Mouse (Mus musculus): ENCODE measurements around the gene Lrfn4. TPM values are rescaled to one million over a fixed set of nuclear protein-coding genes. Genes with fewer than 3 reads are reported as not detected.
A peak's percentile ranks its signal among the peaks of the same experiment; 100 is the strongest.

Gene Lrfn4
- total and polyA plus RNA-seq, 2 experiments from 2014 or later = 1.7 to 45.8 TPM

GRCm38 (mm10) chr19:4623419-4623818 lies 8.0 kb upstream of the Lrfn4 start:
- Histone ChIP-seq H3K4me3 (ENCODE audit: low read depth, low read length) (no peak overlapping the region), H3K27ac (ENCODE audit: low read depth) (no peak overlapping the region), H3K36me3 (replicated peaks; ENCODE audit: control insufficient read depth, insufficient read depth, low read length) (peaks cover 32% of the 10 kb centered on the region), H3K9me3 (replicated peaks; ENCODE audit: control insufficient read depth, low read length) (no peaks in the 10 kb centered on the region), H3K9ac (replicated peaks; ENCODE audit: low read depth, low read length) (no peak overlapping the region), H3K4me2 (ENCODE audit: low read depth, low read length) (no peak overlapping the region), H3K27me3 (ENCODE audit: control insufficient read depth, insufficient read depth, low read length) (no peaks in the 10 kb centered on the region), H3K4me1 (ENCODE audit: control insufficient read depth, insufficient read depth) (peaks cover 14% of the 10 kb centered on the region)
- WGBS = 94% methylated on average over 9 of the region's 9 CpGs
- TF ChIP-seq EP300 (IDR thresholded peaks at IDR 0.05; ENCODE audit: low read depth) (no peak), CTCF (IDR thresholded peaks at IDR 0.05; ENCODE audit: low read depth) (no peak)
- DNase-seq (ENCODE audit: low spot score) (no peak), ATAC-seq (ENCODE audit: insufficient read depth, low read depth) (no peak)

- H3K4me2 ChIP-seq (ENCODE audit: low read depth, low read length) = no peak overlapping the region
- no peak for DNase-seq (ENCODE audit: low spot score)
- peaks cover 32% of the 10 kb centered on the region for H3K36me3 ChIP-seq (replicated peaks; ENCODE audit: control insufficient read depth, insufficient read depth, low read length)
- no peak overlapping the region for H3K27ac ChIP-seq (ENCODE audit: low read depth)
- TF ChIP-seq CTCF (IDR thresholded peaks at IDR 0.05; ENCODE audit: low read depth) (no peak), EP300 (IDR thresholded peaks at IDR 0.05; ENCODE audit: low read depth) (no peak)
- WGBS = 88% methylated on average over 5 of the region's 5 CpGs
- ATAC-seq (ENCODE audit: insufficient read depth, low read depth) = no peak
- peaks cover 14% of the 10 kb centered on the region for H3K4me1 ChIP-seq (ENCODE audit: control insufficient read depth, insufficient read depth)
- no peaks in the 10 kb centered on the region for H3K9me3 ChIP-seq (replicated peaks; ENCODE audit: control insufficient read depth, low read length)
- no peak overlapping the region for H3K4me3 ChIP-seq (ENCODE audit: low read depth, low read length)
- no peak overlapping the region for H3K9ac ChIP-seq (replicated peaks; ENCODE audit: low read depth, low read length)
- H3K27me3 ChIP-seq (ENCODE audit: control insufficient read depth, insufficient read depth, low read length) = no peaks in the 10 kb centered on the region
Measured at GRCm38 (mm10) chr19:4622780-4623179, 7.3 kb upstream of the Lrfn4 start.

GRCm38 (mm10) chr19:4620721-4621120 lies 5.3 kb upstream of the Lrfn4 start:
- DNase-seq (ENCODE audit: low spot score) (no peak), ATAC-seq (ENCODE audit: insufficient read depth, low read depth) (no peak)
- no peak overlapping the region for H3K27ac ChIP-seq (ENCODE audit: low read depth)
- peaks cover 5% of the 10 kb centered on the region; the same call in 1 of the 2 replicates for H3K4me1 ChIP-seq (ENCODE audit: control insufficient read depth, insufficient read depth)
- no peaks in the 10 kb centered on the region for H3K9me3 ChIP-seq (replicated peaks; ENCODE audit: control insufficient read depth, low read length)
- no peak overlapping the region for H3K4me3 ChIP-seq (ENCODE audit: low read depth, low read length)
- TF ChIP-seq CTCF (IDR thresholded peaks at IDR 0.05; ENCODE audit: low read depth) (no peak), EP300 (IDR thresholded peaks at IDR 0.05; ENCODE audit: low read depth) (no peak)
- peaks cover 32% of the 10 kb centered on the region for H3K36me3 ChIP-seq (replicated peaks; ENCODE audit: control insufficient read depth, insufficient read depth, low read length)
- no peaks in the 10 kb centered on the region for H3K27me3 ChIP-seq (ENCODE audit: control insufficient read depth, insufficient read depth, low read length)
- WGBS = 87% methylated on average over 7 of the region's 7 CpGs
- no peak overlapping the region for H3K9ac ChIP-seq (replicated peaks; ENCODE audit: low read depth, low read length)
- no peak overlapping the region for H3K4me2 ChIP-seq (ENCODE audit: low read depth, low read length)

- Histone ChIP-seq H3K9me3 (replicated peaks; ENCODE audit: control insufficient read depth, low read length) (no peaks in the 10 kb centered on the region), H3K4me3 (ENCODE audit: low read depth, low read length) (no peak overlapping the region), H3K4me1 (ENCODE audit: control insufficient read depth, insufficient read depth) (peaks cover 4% of the 10 kb centered on the region; the same call in 1 of the 2 replicates), H3K9ac (replicated peaks; ENCODE audit: low read depth, low read length) (no peak overlapping the region), H3K36me3 (replicated peaks; ENCODE audit: control insufficient read depth, insufficient read depth, low read length) (peaks cover 32% of the 10 kb centered on the region), H3K4me2 (ENCODE audit: low read depth, low read length) (no peak overlapping the region), H3K27ac (ENCODE audit: low read depth) (no peak overlapping the region), H3K27me3 (ENCODE audit: control insufficient read depth, insufficient read depth, low read length) (no peaks in the 10 kb centered on the region)
- DNase-seq (ENCODE audit: low spot score) (no peak), ATAC-seq (ENCODE audit: insufficient read depth, low read depth) (no peak)
- WGBS = 75% methylated on average over 10 of the region's 10 CpGs
- TF ChIP-seq CTCF (IDR thresholded peaks at IDR 0.05; ENCODE audit: low read depth) = no peak
- no peak for TF ChIP-seq EP300 (IDR thresholded peaks at IDR 0.05; ENCODE audit: low read depth)
Measured at GRCm38 (mm10) chr19:4619461-4619860, 4.0 kb upstream of the Lrfn4 start.

- DNase-seq (ENCODE audit: low spot score) = no peak
Measured at GRCm38 (mm10) chr19:4618183-4618582, 2.7 kb upstream of the Lrfn4 start.

GRCm38 (mm10) chr19:4616546-4616945 lies 1.1 kb upstream of the Lrfn4 start:
- H3K4me1 ChIP-seq (ENCODE audit: control insufficient read depth, insufficient read depth) = peaks cover 6% of the 10 kb centered on the region; the same call in 1 of the 2 replicates
- 29% methylated on average over 4 of the region's 4 CpGs for WGBS
- H3K9me3 ChIP-seq (replicated peaks; ENCODE audit: control insufficient read depth, low read length) = no peaks in the 10 kb centered on the region
- H3K4me3 ChIP-seq (ENCODE audit: low read depth, low read length) = no peak overlapping the region
- DNase-seq (ENCODE audit: low spot score) (no peak), ATAC-seq (ENCODE audit: insufficient read depth, low read depth) (no peak)
- no peak for TF ChIP-seq CTCF (IDR thresholded peaks at IDR 0.05; ENCODE audit: low read depth)
- TF ChIP-seq EP300 (IDR thresholded peaks at IDR 0.05; ENCODE audit: low read depth) = no peak
- H3K4me2 ChIP-seq (ENCODE audit: low read depth, low read length) = no peak overlapping the region
- no peak overlapping the region for H3K9ac ChIP-seq (replicated peaks; ENCODE audit: low read depth, low read length)
- peaks cover 22% of the 10 kb centered on the region for H3K36me3 ChIP-seq (replicated peaks; ENCODE audit: control insufficient read depth, insufficient read depth, low read length)
- no peaks in the 10 kb centered on the region for H3K27me3 ChIP-seq (ENCODE audit: control insufficient read depth, insufficient read depth, low read length)
- no peak overlapping the region; the same call in 1 of the 2 replicates for H3K27ac ChIP-seq (ENCODE audit: low read depth)

More at GRCm38 (mm10) chr19:4618183-4618582, 2.7 kb upstream of the Lrfn4 start:
- Histone ChIP-seq H3K4me3 (ENCODE audit: low read depth, low read length) (no peak overlapping the region), H3K4me1 (ENCODE audit: control insufficient read depth, insufficient read depth) (peaks cover 6% of the 10 kb centered on the region; the same call in 1 of the 2 replicates), H3K9me3 (replicated peaks; ENCODE audit: control insufficient read depth, low read length) (no peaks in the 10 kb centered on the region), H3K27me3 (ENCODE audit: control insufficient read depth, insufficient read depth, low read length) (no peaks in the 10 kb centered on the region), H3K36me3 (replicated peaks; ENCODE audit: control insufficient read depth, insufficient read depth, low read length) (peaks cover 24% of the 10 kb centered on the region), H3K9ac (replicated peaks; ENCODE audit: low read depth, low read length) (no peak overlapping the region), H3K4me2 (ENCODE audit: low read depth, low read length) (no peak overlapping the region), H3K27ac (ENCODE audit: low read depth) (no peak overlapping the region)
- TF ChIP-seq CTCF (IDR thresholded peaks at IDR 0.05; ENCODE audit: low read depth) (peak; percentile 25; the same call in 1 of the 2 replicates), EP300 (IDR thresholded peaks at IDR 0.05; ENCODE audit: low read depth) (no peak)
- WGBS = 38% methylated on average over 18 of the region's 18 CpGs
- ATAC-seq (ENCODE audit: insufficient read depth, low read depth) = no peak

All from heart, postnatal 0 days (tissue).